Mouse (Mus musculus): ENCODE measurements at regions not wholly inside any gene's neighbourhood (a gene's known extent, or its start where the extent isn't known, plus 50 kb on each side); places are given as distances from the start of the nearest gene placed in this dataset.

DNA sequence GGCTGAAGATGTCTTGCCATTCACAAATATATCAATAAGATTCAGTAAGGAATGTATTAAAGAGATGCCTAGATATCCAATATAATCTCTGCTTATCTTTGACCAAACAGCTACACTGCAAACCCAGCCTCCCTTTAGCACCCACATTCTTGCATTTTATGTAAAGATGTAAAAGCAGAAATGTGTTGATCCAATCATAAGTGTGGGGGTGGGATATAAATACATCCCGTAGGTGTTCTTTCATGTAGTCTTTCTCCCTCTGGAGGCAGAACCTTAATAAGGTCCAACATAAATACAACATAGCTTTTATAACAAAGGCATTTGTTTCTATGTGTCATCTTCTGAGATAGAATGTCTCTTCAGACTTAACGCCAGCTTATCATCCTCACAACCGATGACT lies 637.1 kb upstream of the Flrt2 start:
- in situ Hi-C loops (cut with MboI, MseI): no loop called here

DNA sequence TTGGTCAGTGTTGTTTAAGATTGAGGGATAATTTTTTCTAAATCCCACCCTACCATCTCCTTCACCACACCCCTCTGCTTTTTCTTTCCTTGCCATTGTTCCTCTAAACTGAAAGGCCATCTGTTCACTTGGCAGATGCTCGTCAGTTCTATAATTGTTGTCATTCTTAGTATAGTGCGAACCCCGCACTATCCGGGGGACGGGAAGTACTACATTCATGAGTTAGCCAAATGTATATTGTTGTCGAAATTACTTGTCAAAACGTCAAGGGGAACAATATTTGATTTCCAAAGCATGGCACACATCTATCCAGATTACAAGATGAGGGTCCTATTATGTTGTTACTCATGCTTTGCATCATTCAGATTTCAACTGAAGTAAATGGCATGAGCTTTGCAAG lies 635.1 kb upstream of the Flrt2 start:
- in situ Hi-C loops (cut with MboI, MseI): no loop called here

DNA sequence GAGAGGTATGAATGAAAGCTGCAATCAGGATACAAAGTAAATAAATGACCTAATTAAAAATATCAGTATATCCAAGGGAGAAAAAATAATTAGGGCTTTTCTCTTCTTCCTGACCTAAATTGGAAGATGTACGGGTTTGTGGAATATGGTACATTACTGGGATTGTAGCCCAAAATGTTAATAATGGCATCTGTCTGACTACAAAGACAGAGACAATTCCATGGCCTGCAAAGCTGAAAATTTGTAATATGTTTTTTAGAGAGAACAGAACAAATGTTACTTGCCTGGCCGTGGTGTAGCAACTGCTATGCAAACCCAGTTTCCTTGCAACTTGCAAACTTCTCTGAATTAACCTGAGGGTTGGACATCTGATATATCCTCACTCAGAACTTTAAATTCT lies 632.6 kb upstream of the Flrt2 start:
- in situ Hi-C loops (cut with MboI, MseI): no loop called here

DNA sequence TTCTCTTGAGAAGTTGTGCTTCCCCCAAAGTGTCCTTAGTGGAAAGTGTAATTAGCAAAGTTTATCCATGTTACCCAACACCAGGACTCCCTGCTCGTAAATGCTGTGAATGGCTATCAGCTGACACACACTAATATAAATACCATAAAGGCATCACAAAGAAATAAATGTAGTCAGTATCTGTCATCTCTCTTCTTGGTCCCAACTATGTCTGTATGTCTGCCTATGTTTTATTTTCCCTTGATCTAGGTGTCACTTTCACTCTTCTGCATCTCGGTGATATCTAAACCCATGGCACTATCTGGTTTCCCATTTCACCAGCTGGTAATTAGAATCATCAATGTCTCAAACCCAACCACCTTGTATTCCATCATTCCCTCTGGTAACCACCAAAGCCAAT lies 619.7 kb upstream of the Flrt2 start:
- in situ Hi-C loops (cut with MboI, MseI): no loop called here

DNA sequence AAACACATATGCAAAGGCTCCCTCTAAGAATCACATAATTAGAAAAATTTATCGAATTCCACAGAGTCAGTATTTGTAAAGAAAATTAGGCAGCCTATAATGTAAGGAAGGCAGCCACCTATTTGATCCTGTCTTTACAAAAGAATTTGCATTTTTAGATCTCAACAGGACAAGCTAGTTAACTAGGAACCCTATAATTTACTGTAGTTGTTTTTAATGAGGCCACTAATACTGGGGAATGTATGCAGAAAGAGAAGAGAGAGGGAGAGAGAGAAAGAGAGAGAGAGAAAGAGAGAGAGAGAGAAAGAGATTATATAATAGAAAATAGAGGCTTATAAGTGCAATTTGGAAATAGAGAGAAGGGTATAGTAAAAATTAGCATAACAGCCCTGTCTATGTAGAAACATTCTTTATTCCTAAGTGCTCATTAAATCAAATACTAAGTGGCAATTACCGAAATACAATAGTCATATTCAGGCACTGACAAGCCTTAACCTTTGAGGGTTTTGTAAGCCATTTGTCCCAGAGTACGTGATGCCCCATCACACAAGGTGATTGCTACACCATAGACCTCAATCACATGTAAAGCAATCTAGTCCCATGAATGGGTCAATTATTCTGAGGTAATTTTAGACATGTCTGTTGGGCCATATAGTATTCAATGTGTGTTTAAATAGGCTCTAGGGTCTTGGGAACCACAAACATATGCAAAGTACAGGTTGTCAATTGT lies 572.6 kb upstream of the Flrt2 start:
- in situ Hi-C loops (cut with MboI, MseI): no loop called here

DNA sequence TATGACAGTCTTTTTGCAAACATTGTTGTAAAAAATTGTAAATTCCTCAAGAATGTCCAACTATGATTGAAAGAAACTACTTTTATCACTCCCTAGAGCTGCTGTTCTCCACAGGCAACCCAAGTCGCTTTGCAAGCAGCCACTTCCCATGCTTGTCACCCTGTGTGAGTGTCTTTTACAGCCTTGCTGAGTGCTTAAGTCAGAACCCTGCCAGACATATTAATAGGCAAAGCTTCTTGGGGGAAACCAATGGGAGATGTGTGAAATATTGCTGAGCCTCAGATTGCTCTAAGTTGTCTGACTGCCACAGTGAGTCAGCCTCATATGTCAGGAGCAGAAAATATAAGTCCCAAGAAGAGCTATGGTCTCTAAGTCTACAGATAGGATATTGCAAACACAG lies 559.2 kb upstream of the Flrt2 start:
- in situ Hi-C loops (cut with MboI, MseI): loop anchor here (10.0 kb wide), 1 partner anchor 1198 kb away; no protein-coding TSS in a partner anchor

DNA sequence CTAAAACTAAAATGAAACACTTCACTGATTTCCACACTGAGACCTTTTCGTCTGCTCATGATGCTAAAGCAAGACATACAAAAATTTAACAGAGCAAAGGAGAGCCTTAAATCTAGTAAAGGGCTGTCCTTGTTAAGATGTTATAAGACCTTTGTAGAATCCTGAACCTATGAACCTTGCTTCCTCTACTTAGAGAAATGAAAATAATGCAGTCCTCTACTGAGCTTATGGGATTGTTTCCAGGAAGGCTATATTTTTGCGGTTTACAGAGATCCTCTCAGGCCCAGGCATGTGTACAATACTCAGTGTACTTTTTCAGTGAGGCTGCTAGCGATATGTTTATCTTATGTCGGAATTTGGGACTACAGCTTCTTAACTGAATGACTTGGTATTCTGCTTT lies 558.5 kb upstream of the Flrt2 start:
- in situ Hi-C loops (cut with MboI, MseI): loop anchor here (10.0 kb wide), 1 partner anchor 1199 kb away; no protein-coding TSS in a partner anchor

DNA sequence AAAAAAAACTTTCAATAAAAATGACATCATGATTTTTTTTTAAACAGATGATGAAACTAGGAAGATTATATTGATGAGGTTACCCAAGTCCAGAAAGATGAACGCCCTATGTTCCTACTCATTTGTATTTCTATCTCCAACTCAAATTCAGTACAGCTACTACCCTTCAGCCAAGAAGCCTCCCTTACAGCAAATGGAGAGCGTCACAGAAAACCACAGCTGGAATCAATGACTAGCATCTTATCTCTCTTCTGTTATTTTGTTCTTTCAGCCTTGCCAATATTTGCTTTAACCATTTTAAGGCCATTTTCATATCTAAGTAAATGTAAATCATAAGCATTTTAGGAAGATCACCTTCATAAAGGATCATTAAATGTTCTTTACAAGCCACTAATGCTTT lies 553.9 kb upstream of the Flrt2 start:
- in situ Hi-C loops (cut with MboI, MseI): loop anchor here (10.0 kb wide), 1 partner anchor 1203 kb away; no protein-coding TSS in a partner anchor

DNA sequence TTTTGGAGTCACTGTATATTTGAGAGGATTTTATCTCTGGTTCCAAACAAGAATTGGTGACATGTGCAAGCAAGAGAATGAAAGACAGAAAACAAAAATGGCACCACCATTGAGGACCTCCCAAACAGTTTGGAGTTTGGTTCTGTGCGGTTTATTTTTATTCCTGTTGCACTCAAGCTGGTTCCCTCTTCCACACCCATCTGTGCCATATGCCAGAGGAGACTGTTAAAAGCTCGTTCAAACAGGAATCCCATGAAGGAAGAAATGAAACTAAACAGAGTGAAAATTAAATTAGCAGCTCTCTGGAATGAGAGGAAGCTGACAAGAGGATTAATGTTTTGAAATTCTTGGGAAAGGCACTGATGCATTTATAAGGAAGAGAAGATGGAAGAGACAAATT lies 521.0 kb upstream of the Flrt2 start:
- in situ Hi-C loops (cut with MboI, MseI): no loop called here

DNA sequence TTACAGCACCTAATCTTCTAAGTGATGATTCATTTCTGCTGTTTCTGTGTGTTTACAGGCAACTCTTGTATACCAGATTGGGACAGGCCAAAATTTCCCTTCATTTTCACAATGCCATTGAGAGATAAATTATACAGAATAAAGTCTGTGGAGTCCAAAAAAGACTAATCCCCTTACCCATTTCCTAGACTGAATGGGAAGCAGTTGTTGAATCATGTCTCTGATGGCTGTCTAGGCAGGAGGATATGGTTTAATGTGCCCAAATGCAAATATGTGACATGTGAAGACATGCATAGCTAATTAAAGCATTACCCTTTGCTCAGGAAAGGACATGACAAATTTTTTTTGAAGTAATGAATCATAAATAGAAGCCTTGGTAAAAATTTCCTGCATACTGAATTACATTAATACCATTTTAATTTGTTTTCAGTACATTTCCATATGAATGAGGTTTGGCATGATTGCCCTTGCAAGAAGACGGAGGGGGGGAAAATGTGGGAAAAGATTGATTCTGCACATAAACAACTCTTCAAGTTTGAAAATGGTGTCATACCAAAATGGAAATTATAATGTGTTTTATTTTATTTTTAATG lies 518.1 kb upstream of the Flrt2 start:
- in situ Hi-C loops (cut with MboI, MseI): no loop called here

DNA sequence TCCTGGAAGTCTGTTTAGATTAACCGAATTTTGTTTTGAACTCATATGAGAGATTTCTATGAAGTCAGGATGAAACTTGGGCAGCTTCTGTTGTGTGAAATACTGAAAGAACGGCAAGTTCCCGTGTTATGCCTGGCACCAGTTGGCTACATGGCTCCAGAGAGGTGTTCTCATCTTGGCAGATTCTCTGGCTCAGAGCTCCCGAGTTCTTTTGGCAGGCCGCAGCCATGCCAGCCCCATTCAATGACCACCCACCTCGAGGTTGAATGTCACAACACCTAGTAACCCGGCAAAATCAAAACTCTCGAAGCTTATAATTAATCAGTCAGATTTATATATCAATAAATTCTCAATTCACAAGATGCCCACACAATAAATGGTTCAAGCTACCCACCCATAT lies 489.5 kb upstream of the Flrt2 start:
- in situ Hi-C loops (cut with MboI, MseI): no loop called here

DNA sequence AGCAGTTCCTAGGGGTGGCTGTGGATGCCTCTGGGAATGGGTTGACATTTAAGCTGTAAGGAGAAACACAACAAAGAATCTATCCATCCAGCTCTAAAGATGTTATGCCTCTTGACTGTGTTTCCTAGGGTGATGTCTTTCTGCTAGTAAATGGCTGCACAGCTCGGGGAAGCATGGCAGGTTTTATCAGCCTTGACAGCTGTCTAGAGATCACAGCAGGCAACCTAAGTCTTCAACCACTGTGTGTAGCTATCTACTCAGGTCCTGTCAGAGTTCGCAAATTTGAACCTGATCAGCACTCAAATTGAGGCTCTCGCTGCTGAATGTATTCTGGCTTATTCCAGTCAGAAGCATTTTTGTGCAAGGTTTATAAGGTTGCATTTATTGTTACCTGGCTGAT lies 486.9 kb upstream of the Flrt2 start:
- in situ Hi-C loops (cut with MboI, MseI): no loop called here

DNA sequence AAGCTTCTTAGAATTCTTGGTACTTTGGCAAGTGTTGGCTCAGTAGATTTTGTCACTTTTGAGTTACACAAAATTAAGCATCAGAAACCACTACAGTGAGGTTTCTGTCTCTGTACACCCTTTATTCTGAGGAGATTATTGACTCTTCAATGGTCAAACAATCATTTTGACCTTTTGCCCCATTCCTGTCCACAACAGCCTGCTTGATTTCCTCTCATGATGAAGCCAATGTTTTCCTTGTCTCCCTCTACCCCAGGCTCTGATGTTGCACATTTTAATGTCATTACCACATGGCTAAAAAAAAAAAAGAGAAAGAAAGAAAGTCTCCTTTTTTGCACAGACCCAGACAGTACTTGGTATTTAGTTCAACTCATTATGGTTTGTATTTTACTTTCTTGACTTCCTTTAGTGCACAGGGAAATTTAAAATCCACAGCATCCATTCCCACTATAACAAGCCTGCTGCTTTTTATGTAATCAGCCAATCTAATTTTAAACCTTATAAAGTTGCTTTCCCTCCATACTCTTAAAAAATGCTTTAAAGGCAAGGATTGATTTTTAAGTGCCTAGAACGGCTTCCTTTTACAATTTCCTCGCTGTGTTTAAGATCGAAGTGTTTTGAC lies 452.8 kb upstream of the Flrt2 start:
- in situ Hi-C loops (cut with MboI, MseI): no loop called here

DNA sequence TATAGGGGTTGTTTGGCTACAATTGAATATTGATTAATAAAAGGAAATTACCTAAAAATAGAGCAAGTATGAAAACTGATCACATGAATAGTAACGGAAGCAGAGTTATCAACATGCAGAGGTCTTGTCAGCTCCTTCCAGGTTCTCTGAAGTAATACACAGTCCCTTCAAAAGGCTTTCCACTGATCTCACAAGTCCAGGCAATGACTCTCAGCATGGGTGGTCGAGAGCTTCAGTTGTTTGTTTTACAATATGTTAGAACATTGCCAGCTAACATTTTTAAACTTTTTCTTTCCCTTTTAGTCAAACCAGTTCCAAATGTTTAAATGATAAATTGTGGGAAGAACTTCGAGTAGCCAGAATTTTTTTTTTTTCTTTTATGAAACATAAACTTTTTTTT lies 424.8 kb upstream of the Flrt2 start:
- in situ Hi-C loops (cut with MboI, MseI): no loop called here

DNA sequence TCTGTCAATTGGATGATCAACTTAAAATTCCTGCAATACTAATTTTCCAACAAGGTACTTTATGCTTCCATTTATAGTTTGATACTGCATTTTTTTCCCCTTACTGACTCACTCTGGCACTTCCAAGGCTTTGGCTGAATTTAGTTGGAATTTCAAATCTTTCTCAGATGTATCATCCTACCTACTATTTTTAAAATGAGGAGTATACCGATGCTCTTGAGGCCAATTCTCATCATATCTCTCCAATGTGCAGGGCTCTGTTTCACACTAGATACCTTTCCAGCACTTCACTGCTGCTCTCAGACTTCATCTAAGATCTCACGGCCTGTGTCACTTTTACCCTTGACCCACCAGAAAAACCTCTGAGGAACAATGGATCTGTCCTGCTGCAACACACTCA lies 386.6 kb upstream of the Flrt2 start:
- in situ Hi-C loops (cut with MboI, MseI): no loop called here

DNA sequence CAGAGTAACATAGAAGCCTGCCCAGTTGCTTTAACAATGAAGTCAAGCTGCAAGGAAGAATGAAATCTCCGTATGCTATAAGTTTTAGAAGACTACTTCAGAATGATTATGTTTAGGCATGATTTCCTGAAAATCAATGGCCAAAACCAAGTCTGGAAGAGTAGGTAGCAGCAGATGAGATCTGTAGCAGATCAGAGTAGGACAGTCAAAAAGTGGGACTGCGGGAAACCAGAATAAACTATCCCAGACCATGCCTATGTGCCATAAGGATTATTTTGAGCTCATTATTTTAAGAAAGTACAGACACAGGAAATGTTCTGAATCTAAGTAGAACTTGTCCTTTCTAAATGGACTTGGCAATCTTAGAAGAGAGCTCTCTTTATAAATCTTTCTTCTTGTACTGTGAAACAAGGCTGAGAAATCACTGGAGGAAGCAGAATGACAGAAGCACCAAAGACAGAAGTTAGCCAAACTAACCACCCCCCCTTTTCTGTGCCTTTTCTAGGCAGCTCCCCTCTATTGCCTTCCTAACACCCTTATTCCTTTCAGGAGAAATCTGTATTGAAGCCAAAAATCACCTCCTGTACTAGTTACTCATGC lies 376.8 kb upstream of the Flrt2 start:
- in situ Hi-C loops (cut with MboI, MseI): no loop called here

DNA sequence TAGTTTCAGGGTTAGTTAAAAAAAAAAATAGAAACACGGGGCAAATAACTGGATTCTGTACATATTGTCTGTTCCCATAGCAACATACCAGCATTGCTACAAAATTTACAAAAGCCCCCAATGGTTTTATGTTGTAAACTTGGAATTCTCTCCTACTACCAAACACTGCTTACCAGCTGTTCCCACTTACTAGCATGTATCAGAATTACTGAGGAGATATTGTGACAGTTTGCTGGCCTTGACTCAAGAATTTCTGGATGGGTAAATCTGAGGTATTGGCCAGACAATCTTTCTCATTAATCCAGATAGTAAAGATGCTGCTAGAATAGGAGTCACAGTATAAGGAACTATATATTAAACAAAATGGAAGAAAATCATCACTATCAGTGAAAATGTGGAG lies 375.2 kb upstream of the Flrt2 start:
- in situ Hi-C loops (cut with MboI, MseI): no loop called here

DNA sequence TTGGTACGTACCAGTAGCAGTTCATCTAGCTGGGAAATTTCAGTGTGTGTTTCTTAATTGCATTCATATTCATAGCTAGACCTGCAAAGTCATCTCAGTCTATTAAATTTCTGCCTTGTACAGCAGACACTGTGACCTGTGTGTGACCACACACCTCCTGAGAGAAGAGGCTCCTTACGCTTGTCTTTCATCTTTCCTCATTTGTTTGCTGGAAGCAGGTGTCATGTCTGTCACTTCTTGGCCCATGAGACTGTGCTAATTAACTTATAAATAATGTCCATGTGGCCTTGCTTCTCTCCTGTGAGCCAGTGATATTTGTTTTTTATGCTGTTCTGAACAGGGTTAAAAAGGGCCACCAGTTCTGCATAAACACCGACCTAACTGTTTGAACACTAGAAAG lies 370.3 kb upstream of the Flrt2 start:
- in situ Hi-C loops (cut with MboI, MseI): no loop called here

DNA sequence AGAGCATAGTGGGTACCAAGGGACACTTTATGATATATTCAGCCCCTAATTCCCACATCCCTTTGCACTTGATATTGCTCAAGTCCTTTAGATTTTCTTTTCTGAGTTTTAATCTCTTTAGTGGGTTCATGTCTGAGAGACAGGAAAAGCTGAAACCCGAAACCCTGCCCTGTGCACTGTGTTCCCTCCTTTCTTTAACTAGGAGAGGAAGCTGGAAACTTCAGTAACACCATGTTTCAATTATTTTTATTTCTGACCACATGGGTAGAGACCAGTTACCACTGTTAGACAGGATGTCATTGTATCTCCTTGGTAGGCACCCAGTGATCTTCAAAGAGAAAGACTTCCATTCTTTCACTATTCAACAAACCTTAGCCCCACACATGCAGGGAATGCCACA lies 362.4 kb upstream of the Flrt2 start:
- in situ Hi-C loops (cut with MboI, MseI): no loop called here

DNA sequence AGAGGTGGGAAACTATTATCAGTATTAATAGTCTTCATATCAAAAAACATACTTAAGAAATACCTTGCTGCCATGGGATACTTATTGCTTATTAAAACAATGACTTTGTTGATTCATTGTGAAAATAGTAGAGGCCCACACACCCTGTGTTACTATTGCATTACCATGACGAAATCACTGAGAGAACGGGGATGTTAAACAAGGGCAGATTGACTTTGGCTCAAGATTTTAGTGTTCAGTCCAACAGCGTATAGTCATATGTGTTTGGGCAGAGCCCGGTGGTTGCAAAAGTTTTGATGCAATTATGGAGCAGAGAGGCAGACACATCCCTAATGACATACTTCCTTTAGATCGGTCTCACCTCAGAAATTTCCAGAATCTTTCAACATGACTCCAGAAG lies 344.2 kb upstream of the Flrt2 start:
- in situ Hi-C loops (cut with MboI, MseI): no loop called here

DNA sequence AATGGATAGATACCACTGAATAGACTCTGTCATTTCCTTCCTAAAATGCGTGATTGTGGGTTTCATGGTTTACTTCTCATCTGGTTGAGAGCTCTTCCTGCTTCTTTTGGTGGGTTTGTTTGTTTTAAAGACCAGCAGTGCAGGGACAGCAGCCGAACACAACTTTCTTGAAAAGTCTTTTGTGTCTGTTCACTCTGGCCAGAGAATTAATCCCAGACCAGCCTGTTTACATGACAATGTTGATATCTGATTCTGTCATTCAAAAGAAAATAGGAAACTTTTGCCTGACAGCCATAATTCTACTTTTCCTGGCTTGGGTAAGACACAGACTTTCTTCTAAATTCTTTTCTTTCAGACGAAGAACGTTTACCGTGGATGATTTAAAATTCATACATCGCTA lies 336.9 kb upstream of the Flrt2 start:
- in situ Hi-C loops (cut with MboI, MseI): no loop called here

DNA sequence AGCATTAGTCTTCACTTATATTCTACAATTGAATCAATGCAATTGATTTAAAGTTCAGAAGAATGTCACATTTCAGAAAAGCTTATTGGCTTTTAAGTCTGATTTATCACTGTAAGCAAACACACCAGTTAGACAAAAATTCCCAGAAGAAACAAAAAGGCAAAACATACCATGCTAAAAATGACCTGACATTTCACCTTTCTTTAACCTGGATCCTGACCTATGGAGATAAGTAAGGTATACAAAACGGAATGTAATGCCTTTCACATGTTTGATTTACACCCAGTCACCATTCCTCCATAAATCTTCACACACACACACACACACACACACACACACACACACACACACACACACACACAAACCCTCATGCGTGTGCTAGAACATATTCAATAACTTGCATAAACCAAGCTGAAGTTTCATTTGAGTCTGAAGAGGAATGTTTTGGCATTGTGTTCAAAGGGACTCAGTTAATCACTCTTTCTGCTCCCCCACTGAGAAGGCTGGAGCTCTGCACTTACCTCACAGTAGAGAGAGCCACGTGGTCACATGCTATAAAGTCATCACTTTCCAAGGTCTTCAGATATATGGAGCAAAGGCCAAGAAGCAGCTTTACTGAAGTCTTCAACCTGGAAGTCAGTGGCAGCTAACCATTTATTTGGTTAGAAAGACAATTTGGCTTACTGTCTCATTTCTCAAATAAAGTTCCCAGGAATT lies 307.6 kb upstream of the Flrt2 start:
- in situ Hi-C loops (cut with MboI, MseI): no loop called here

Data from T-helper 2 cell (primary cell).